Mouse (Mus musculus): ENCODE results near the gene Akap1. TPM values are rescaled to one million over a fixed set of nuclear protein-coding genes. Genes with fewer than 3 reads are reported as not detected.

Gene Akap1
- total RNA-seq (2023): 4.0 TPM

GRCm38 (mm10) chr11:88864458-88865197 is at the start of gene Akap1:
Akap1 (minus strand) TSS chr11:88864586.

Other genes starting within 250 kb of the Akap1 start
- gene Msi2, start 146.1 kb downstream of the Akap1 start, total RNA-seq (2023): 126 TPM
- gene Scpep1, start 90.9 kb upstream of the Akap1 start, total RNA-seq (2023): 11.6 TPM
- gene Elobl, start 102.3 kb upstream of the Akap1 start, total RNA-seq (2023): not detected
- 18.8 TPM for gene Coil, start 105.7 kb upstream of the Akap1 start, total RNA-seq (2023)
- gene Trim25, start 134.8 kb upstream of the Akap1 start, total RNA-seq (2023): 70.0 TPM
- gene Dgke, start 202.3 kb upstream of the Akap1 start, total RNA-seq (2023): 14.3 TPM
- gene Gm525, start 209.3 kb upstream of the Akap1 start, total RNA-seq (2023): not detected